Mouse (Mus musculus) embryonic facial prominence, embryonic 11.5 days (tissue): ENCODE measurements around the gene Hspa12b. TPM values are rescaled to one million over a fixed set of nuclear protein-coding genes. Genes with fewer than 3 reads are reported as not detected.
A peak's percentile ranks its signal among the peaks of the same experiment; 100 is the strongest.
"Not testable (repeated sequence)": the region's sequence is repeated elsewhere in the genome, so short reads cannot be mapped to it uniquely, and the experiment has no call there.

Source experiments
- ATAC-seq: fragments of 200-750 bp; cut with Nextera tagmentation; replicated peaks from 2 replicates; pipeline ENCODE4 v1.8.0; 2017; ENCODE audit warnings: low read depth; ENCODE audit not compliant: insufficient number of reproducible peaks, low FRiP score, low TSS enrichment
- DNase-seq: peaks from one replicate; pipeline ENCODE4 v3.0.0-alpha.2; 2015; ENCODE audit warnings: low spot score
- H3K27ac ChIP-seq: fragments of 300-500 bp; sonication (generic); replicated peaks from 2 replicates; pipeline ENCODE4 v1.5.1; 2014; ENCODE audit warnings: mild to moderate bottlenecking, low read depth, low read length, control low read depth
- H3K27me3 ChIP-seq: fragments of 300-500 bp; sonication (generic); 2 replicates; pipeline ENCODE4 v1.6.1; 2014; ENCODE audit warnings: mild to moderate bottlenecking, low read length, moderate library complexity, mixed read lengths; ENCODE audit not compliant: control insufficient read depth, insufficient read depth
- H3K36me3 ChIP-seq: fragments of 300-500 bp; sonication (generic); replicated peaks from 2 replicates; pipeline ENCODE4 v1.6.1; 2014; ENCODE audit warnings: low read depth, mild to moderate bottlenecking, low read length, moderate library complexity, mixed read lengths; ENCODE audit not compliant: control insufficient read depth, insufficient read depth
- H3K4me1 ChIP-seq: fragments of 300-500 bp; sonication (generic); 2 replicates; pipeline ENCODE4 v1.6.1; 2014; ENCODE audit warnings: low read length, mixed read lengths; ENCODE audit not compliant: control insufficient read depth, insufficient read depth
- H3K4me2 ChIP-seq: fragments of 300-500 bp; sonication (generic); 2 replicates; pipeline ENCODE4 v1.6.1; 2014; ENCODE audit warnings: low read depth, mild to moderate bottlenecking, control low read depth, low read length, moderate library complexity
- H3K4me3 ChIP-seq: fragments of 300-500 bp; sonication (generic); 2 replicates; pipeline ENCODE4 v1.5.1; 2014; ENCODE audit warnings: low read depth, low read length, control low read depth
- H3K9ac ChIP-seq: fragments of 300-500 bp; sonication (generic); replicated peaks from 2 replicates; pipeline ENCODE4 v1.6.1; 2014; ENCODE audit warnings: mild to moderate bottlenecking, control low read depth, low read length
- H3K9me3 ChIP-seq: fragments of 300-500 bp; sonication (generic); replicated peaks from 2 replicates; pipeline ENCODE4 v1.6.1; 2016; ENCODE audit warnings: mild to moderate bottlenecking, low read length, inconsistent platforms, mixed read lengths; ENCODE audit not compliant: control insufficient read depth
- WGBS: fragments of 180-500 bp; shearing (Covaris S2); extraction: QIAGEN DNeasy Blood & Tissue Kit; methylation state at CpG from one replicate; pipeline ENCODE4 v1.1.7; 2014; 5-methylcytosine and 5-hydroxymethylcytosine counted together
- polyA plus RNA-seq: library from polyadenylated mRNA; unstranded; fragments of >200 nt; fragmentation: Nextera tagmentation; extraction: Ambion mirVana; gene quantifications from 2 replicates; pipeline ENCODE4 v1.2.1, GENCODE M21; 2014

The Hspa12b gene
- polyA plus RNA-seq, 1 experiment from 2014 or later, result 6.3 TPM

DNA sequence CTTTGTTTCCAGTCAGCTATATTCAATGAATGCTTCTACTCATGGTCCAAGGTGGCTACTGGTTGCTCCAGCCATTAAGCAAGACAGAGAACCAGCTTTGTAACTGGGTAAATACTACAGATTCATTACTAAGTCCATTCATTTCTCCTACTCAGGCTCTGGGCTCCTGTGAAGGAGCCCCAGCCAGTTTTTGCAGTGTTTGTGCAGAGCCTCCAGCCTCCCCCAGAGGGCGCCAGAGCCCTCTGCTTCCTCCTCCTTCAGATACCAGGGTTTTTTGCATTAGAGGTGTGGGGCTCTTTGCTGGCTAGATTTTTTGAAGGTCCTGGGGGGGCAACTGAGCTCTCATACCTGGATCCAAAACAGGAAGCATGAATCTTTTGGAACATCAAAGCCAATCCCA lies 32.3 kb upstream of the Hspa12b start:
- Histone ChIP-seq H3K9me3 (no peaks in the 10 kb centered on the region), H3K4me2 (no peak overlapping the region), H3K36me3 (no peaks in the 10 kb centered on the region), H3K9ac (no peak overlapping the region), H3K27ac (no peak overlapping the region), H3K4me1 (no peaks in the 10 kb centered on the region), H3K27me3 (no peaks in the 10 kb centered on the region), H3K4me3 (no peak overlapping the region)
- 0% methylated on average over 1 of the region's 1 CpGs for WGBS
- ATAC-seq, result no peak
- peak; percentile 80 for DNase-seq

DNA sequence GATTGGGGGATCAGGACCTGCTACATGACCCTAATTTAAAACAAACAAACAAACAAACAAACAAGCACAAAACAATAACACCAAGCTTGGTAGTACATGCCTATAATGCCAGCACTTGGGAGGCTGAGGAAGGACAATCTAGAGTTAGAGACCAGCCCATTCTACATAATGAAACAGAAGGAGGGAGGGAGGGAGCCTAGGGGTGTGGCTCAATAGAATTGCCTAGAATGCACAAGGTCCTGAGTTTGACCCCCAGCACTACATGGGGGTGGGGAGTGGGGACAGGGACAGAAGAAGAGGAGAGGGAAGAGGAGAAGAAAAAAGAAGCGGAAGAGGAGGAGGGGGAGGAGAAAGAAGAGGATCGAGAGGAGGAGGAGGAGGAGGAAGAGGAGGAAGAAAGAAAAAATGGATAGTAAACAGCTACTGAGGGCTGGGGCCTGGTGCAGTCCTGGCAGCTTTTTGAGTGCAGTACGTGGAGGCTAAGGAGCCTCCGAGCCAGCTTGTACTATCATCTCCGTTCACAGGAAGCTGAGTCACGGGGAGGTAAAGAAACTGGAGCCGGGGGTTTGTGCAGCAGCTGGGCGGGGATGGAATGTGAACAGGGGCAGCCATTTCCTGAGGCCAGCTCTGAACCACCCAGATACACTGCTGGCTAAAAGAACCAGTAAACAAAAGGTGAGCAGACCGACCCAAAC lies 30.8 kb upstream of the Hspa12b start:
- Histone ChIP-seq H3K9ac (peak overlapping the region; percentile 39; the same call in 1 of the 2 replicates), H3K4me1 (no peaks in the 10 kb centered on the region), H3K27ac (peak overlapping the region; percentile 71), H3K36me3 (no peaks in the 10 kb centered on the region), H3K4me3 (no peak overlapping the region), H3K27me3 (no peaks in the 10 kb centered on the region), H3K4me2 (0 out of 2 replicates have a peak overlapping the region, but pooled peaks have one; percentile 6), H3K9me3 (no peaks in the 10 kb centered on the region)
- peak; percentile 77 for ATAC-seq
- 4% methylated on average over 9 of the region's 9 CpGs for WGBS
- peak; percentile 81 for DNase-seq

DNA sequence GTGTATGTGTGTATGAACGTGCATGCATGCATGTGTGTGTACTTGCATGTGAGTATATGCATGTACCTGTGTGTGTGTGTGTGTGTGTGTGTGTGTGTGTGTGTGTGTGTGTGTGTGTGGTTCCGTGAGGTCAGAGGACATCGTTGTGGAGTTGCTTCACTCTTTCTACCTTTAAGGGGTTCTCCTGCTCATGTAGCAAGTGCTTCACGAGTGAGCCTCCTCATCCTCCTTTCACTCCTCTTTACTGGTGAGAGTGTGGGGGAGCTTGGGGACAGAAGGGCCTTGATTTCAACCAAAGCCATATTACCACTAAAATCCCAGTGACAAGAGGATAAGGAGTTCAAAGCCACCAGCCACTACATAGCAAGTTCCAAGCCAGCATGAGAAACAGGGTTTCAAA lies 30.0 kb upstream of the Hspa12b start:
- no peak overlapping the region for H3K4me2 ChIP-seq
- H3K27me3 ChIP-seq, result no peaks in the 10 kb centered on the region
- no peak overlapping the region for H3K4me3 ChIP-seq
- no peak overlapping the region for H3K9ac ChIP-seq
- ATAC-seq, result no peak
- 72% methylated on average over 4 of the region's 4 CpGs for WGBS
- H3K27ac ChIP-seq, result no peak overlapping the region
- no peaks in the 10 kb centered on the region for H3K36me3 ChIP-seq
- H3K9me3 ChIP-seq, result no peaks in the 10 kb centered on the region
- H3K4me1 ChIP-seq, result no peaks in the 10 kb centered on the region
- no peak for DNase-seq

DNA sequence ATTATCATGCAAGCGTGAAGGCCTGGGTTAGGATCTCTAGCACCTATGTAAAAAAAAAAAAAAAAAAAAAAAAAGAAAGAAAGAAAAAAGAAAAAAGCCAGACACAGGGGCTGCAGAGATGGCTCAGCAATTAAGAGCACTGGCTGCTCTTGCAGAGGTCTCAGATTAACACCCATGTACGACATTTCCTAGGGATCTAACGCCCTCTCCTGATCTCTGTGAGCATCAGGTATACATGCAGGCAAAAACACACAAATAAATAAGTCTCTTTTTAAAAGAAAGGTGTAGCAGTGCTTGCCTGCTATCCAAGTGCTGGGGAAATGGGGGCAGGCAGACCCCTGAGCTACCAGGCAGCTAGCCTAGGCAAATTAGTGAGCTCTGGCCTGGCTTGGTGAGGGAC lies 25.6 kb upstream of the Hspa12b start:
- no peak overlapping the region for H3K27ac ChIP-seq
- H3K9ac ChIP-seq, result no peak overlapping the region
- DNase-seq (no peak), ATAC-seq (no peak)
- no peak overlapping the region for H3K4me3 ChIP-seq
- no peak overlapping the region for H3K4me2 ChIP-seq
- H3K4me1 ChIP-seq, result no peaks in the 10 kb centered on the region
- H3K36me3 ChIP-seq, result no peaks in the 10 kb centered on the region
- WGBS, result 54% methylated on average over 3 of the region's 3 CpGs
- no peaks in the 10 kb centered on the region for H3K27me3 ChIP-seq
- H3K9me3 ChIP-seq, result no peaks in the 10 kb centered on the region

DNA sequence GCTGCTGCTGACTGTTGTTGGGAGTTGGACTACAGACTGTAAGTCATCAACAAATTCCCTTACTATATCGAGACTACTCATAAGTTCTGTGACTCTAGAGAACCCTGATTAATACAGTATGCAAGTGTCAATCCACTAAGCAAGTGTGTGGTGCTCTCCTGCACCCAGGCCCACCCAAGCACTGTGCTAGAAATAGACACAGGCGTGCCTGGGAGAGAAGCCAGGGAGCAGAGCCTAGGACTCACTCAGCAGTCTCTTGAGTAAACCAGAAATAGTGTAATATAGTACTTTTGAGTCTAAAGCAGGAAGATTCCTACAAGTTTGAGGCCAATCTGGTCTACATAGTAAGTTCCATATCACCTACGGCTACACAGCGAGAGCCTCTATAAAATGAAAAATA lies 23.1 kb upstream of the Hspa12b start:
- Histone ChIP-seq H3K9ac (no peak overlapping the region), H3K4me3 (no peak overlapping the region), H3K27me3 (no peaks in the 10 kb centered on the region), H3K27ac (no peak overlapping the region), H3K36me3 (no peaks in the 10 kb centered on the region), H3K9me3 (no peaks in the 10 kb centered on the region), H3K4me1 (no peaks in the 10 kb centered on the region), H3K4me2 (no peak overlapping the region)
- ATAC-seq (no peak), DNase-seq (no peak)
- WGBS, result 86% methylated on average over 4 of the region's 4 CpGs

DNA sequence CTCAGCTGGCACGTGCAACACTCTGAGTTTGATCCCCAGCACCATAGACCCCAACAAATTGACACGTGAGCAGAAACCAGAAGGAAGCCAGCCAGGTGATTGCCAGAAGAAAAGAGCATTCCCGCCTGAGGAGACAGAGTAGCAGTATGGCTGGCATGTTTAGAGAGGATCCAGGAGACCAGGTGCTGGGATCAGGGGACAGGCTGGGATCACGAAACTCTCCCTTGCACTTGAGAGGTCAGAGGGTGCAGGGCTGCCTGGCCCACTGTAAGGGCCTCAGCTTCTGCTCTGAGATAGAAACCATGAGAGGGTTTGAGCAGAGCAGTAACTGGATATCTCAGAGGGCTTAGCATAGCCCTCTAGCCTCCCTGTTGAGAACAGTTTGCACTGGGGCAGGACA lies 22.0 kb upstream of the Hspa12b start:
- H3K9me3 ChIP-seq, H3K36me3 ChIP-seq, H3K27me3 ChIP-seq, ATAC-seq, H3K4me3 ChIP-seq, H3K4me1 ChIP-seq, DNase-seq, H3K27ac ChIP-seq, H3K4me2 ChIP-seq, H3K9ac ChIP-seq: not testable (repeated sequence)
- WGBS, result 57% methylated on average over 4 of the region's 4 CpGs

DNA sequence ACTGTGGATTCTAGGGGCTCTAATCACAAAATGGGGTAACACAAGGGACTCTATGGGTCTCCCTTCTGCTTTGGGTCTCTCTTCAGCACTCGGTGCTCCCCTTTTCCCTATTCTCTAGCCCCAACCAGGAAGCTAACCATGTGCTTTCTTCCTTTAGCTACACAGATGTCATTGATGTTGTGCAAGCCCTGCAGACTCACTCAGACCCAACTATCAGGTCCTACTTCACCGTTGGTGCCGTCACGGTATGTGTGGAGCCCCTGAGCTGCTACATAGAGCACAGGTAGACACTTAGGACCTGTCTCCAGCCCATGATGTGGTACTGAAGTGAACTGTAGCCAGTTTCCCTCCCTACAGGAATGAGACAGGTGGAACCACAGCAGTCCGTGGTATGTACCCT lies 21.1 kb upstream of the Hspa12b start:
- no peaks in the 10 kb centered on the region for H3K27me3 ChIP-seq
- no peak for ATAC-seq
- H3K4me3 ChIP-seq, result no peak overlapping the region
- H3K27ac ChIP-seq, result no peak overlapping the region
- no peaks in the 10 kb centered on the region for H3K9me3 ChIP-seq
- 90% methylated on average over 5 of the region's 5 CpGs for WGBS
- H3K36me3 ChIP-seq, result no peaks in the 10 kb centered on the region
- H3K4me1 ChIP-seq, result no peaks in the 10 kb centered on the region
- no peak overlapping the region for H3K4me2 ChIP-seq
- no peak for DNase-seq
- no peak overlapping the region for H3K9ac ChIP-seq

DNA sequence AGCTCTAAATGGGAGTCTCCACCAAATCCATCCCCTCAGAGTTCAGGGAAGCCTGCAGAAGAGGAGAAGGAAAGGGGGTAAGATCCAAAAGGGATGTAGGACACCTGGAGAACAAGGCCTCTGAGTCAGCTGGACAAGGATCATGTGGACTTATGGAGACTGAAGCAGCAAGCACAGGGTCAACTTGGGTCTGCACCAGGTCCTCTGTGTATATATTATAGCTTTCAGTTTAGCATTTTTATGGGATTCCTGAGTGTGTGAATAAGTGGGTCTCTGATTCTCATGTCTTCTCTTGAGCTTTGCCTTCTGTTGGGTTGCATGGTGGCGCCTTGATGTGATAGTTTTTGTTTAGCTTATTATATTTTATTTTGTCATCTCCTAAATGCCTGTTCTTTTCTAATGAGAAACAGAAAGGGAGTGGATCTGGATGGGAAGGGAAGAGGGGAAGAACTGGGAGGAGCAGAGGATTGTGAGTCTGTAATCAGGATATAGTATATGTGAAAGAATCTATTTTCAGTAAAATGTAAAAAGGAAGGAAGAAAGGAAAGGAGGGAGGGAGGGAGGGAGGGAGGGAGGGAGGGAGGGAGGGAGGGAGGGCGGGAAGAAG lies 8.0 kb upstream of the Hspa12b start:
- no peak for DNase-seq
- 87% methylated on average over 2 of the region's 2 CpGs for WGBS

More for the DNA sequence above, 8.0 kb upstream of the Hspa12b start:
- no peak overlapping the region for H3K4me3 ChIP-seq
- no peaks in the 10 kb centered on the region for H3K9me3 ChIP-seq
- H3K27ac ChIP-seq, result no peak overlapping the region
- no peaks in the 10 kb centered on the region for H3K27me3 ChIP-seq
- no peak overlapping the region for H3K9ac ChIP-seq
- ATAC-seq, result no peak
- no peaks in the 10 kb centered on the region for H3K4me1 ChIP-seq
- H3K4me2 ChIP-seq, result no peak overlapping the region
- H3K36me3 ChIP-seq, result no peaks in the 10 kb centered on the region
